Mouse (Mus musculus): ENCODE results near the gene Evi2b. TPM values are rescaled to one million over a fixed set of nuclear protein-coding genes. Genes with fewer than 3 reads are reported as not detected.
A peak's percentile ranks its signal among the peaks of the same experiment; 100 is the strongest.

Gene Evi2b
- polyA plus RNA-seq, 2 experiments: 7.8 to 8.4 TPM

- peaks cover 0 to 28% of the 10 kb centered on the region in 2 experiments; a peak in 2 of 4 replicates for H3K4me1 ChIP-seq (replicated peaks; ENCODE audit: control insufficient read depth in 2 of 2, insufficient read depth in 2 of 2, low read length in 1 of 2)
- H3K27ac ChIP-seq: no peak overlapping the region
- no peak overlapping the region for H3K9ac ChIP-seq (replicated peaks)
- no peak overlapping the region for H3K4me3 ChIP-seq (ENCODE audit: insufficient read depth in 1 of 2, low read depth in 2 of 2, low read length in 2 of 2)
- H3K4me2 ChIP-seq (ENCODE audit: low read depth): peak overlapping the region; percentile 45
- no peaks in the 10 kb centered on the region for H3K9me3 ChIP-seq (ENCODE audit: control insufficient read depth, low read length)
- 72% methylated on average over 1 of the region's 1 CpGs for WGBS (ENCODE audit: insufficient replicate concordance)
- no peak for ATAC-seq (ENCODE audit: insufficient read depth)
- no peaks in the 10 kb centered on the region for H3K27me3 ChIP-seq (ENCODE audit: control insufficient read depth, insufficient read depth, low read length)
- no peak for TF ChIP-seq CTCF (IDR thresholded peaks at IDR 0.05; ENCODE audit: low read depth)
- no peak for TF ChIP-seq EP300 (IDR thresholded peaks at IDR 0.05; ENCODE audit: low read depth)
- DNase-seq (ENCODE audit: low read depth in 3 of 3, low spot score in 3 of 3): no peak
- no peaks in the 10 kb centered on the region for H3K36me3 ChIP-seq (replicated peaks; ENCODE audit: control insufficient read depth, insufficient read depth, low read depth)
These were observed 681 bp upstream of the Evi2b start for GRCm38 (mm10) chr11:79524310-79524575.

GRCm38 (mm10) chr11:79522944-79523343 lies 618 bp downstream of the Evi2b start:
- H3K4me3 ChIP-seq (ENCODE audit: insufficient read depth in 1 of 2, low read depth in 2 of 2, low read length in 2 of 2): peak overlapping the region; percentile 3 to 9; a peak in 2 of 4 replicates
- WGBS (ENCODE audit: insufficient replicate concordance): 9% methylated on average over 1 of the region's 1 CpGs
- no peaks in the 10 kb centered on the region for H3K27me3 ChIP-seq (ENCODE audit: control insufficient read depth, insufficient read depth, low read length)

GRCm38 (mm10) chr11:79521930-79522329 lies 1.6 kb downstream of the Evi2b start:
- TF ChIP-seq EP300 (IDR thresholded peaks at IDR 0.05; ENCODE audit: low read depth) (no peak), CTCF (IDR thresholded peaks at IDR 0.05; ENCODE audit: low read depth) (no peak)
- Histone ChIP-seq H3K9me3 (ENCODE audit: control insufficient read depth, low read length) (no peaks in the 10 kb centered on the region), H3K9ac (replicated peaks) (no peak overlapping the region), H3K4me2 (ENCODE audit: low read depth) (no peak overlapping the region; the same call in 1 of the 2 replicates), H3K36me3 (replicated peaks; ENCODE audit: control insufficient read depth, insufficient read depth, low read depth) (no peaks in the 10 kb centered on the region), H3K27ac (no peak overlapping the region), H3K27me3 (ENCODE audit: control insufficient read depth, insufficient read depth, low read length) (no peaks in the 10 kb centered on the region), H3K4me1 (replicated peaks; ENCODE audit: control insufficient read depth in 2 of 2, insufficient read depth in 2 of 2, low read length in 1 of 2) (peaks cover 0 to 20% of the 10 kb centered on the region in 2 experiments; a peak in 2 of 4 replicates), H3K4me3 (ENCODE audit: insufficient read depth in 1 of 2, low read depth in 2 of 2, low read length in 2 of 2) (peak overlapping the region in 1 of 2 experiments; percentile 37; a peak in 1 of 4 replicates)
- no peak for ATAC-seq (ENCODE audit: insufficient read depth)
- DNase-seq (ENCODE audit: low read depth in 3 of 3, low spot score in 3 of 3): no peak

More at GRCm38 (mm10) chr11:79522944-79523343, 618 bp downstream of the Evi2b start:
- Histone ChIP-seq H3K9me3 (ENCODE audit: control insufficient read depth, low read length) (no peaks in the 10 kb centered on the region), H3K36me3 (replicated peaks; ENCODE audit: control insufficient read depth, insufficient read depth, low read depth) (no peaks in the 10 kb centered on the region), H3K27ac (no peak overlapping the region), H3K9ac (replicated peaks) (no peak overlapping the region), H3K4me2 (ENCODE audit: low read depth) (peak overlapping the region; percentile 32; the same call in 1 of the 2 replicates), H3K4me1 (replicated peaks; ENCODE audit: control insufficient read depth in 2 of 2, insufficient read depth in 2 of 2, low read length in 1 of 2) (peaks cover 0 to 28% of the 10 kb centered on the region in 2 experiments; a peak in 2 of 4 replicates)
- ATAC-seq (ENCODE audit: insufficient read depth): no peak
- TF ChIP-seq CTCF (IDR thresholded peaks at IDR 0.05; ENCODE audit: low read depth): no peak
- DNase-seq (ENCODE audit: low read depth in 3 of 3, low spot score in 3 of 3): no peak

GRCm38 (mm10) chr11:79520772-79521171 lies 2.8 kb downstream of the Evi2b start:
- Histone ChIP-seq H3K9ac (replicated peaks) (no peak overlapping the region), H3K4me2 (ENCODE audit: low read depth) (peak overlapping the region; percentile 18; the same call in 1 of the 2 replicates), H3K36me3 (replicated peaks; ENCODE audit: control insufficient read depth, insufficient read depth, low read depth) (no peaks in the 10 kb centered on the region), H3K27ac (no peak overlapping the region), H3K9me3 (ENCODE audit: control insufficient read depth, low read length) (no peaks in the 10 kb centered on the region), H3K27me3 (ENCODE audit: control insufficient read depth, insufficient read depth, low read length) (no peaks in the 10 kb centered on the region), H3K4me1 (replicated peaks; ENCODE audit: control insufficient read depth in 2 of 2, insufficient read depth in 2 of 2, low read length in 1 of 2) (peaks cover 0 to 19% of the 10 kb centered on the region in 2 experiments; a peak in 2 of 4 replicates), H3K4me3 (ENCODE audit: insufficient read depth in 1 of 2, low read depth in 2 of 2, low read length in 2 of 2) (no peak overlapping the region)
- DNase-seq (ENCODE audit: low read depth in 3 of 3, low spot score in 3 of 3) (no peak), ATAC-seq (ENCODE audit: insufficient read depth) (no peak)
- TF ChIP-seq EP300 (IDR thresholded peaks at IDR 0.05; ENCODE audit: low read depth): no peak
- TF ChIP-seq CTCF (IDR thresholded peaks at IDR 0.05; ENCODE audit: low read depth): no peak

GRCm38 (mm10) chr11:79519878-79520291 lies 3.7 kb downstream of the Evi2b start:
- H3K36me3 ChIP-seq (replicated peaks; ENCODE audit: control insufficient read depth, insufficient read depth, low read depth): no peaks in the 10 kb centered on the region
- ATAC-seq (ENCODE audit: insufficient read depth) (no peak), DNase-seq (ENCODE audit: low read depth in 3 of 3, low spot score in 3 of 3) (peak; percentile 23 to 41 (median 30))
- H3K9me3 ChIP-seq (ENCODE audit: control insufficient read depth, low read length): no peaks in the 10 kb centered on the region
- no peak overlapping the region; the same call in 1 of the 2 replicates for H3K4me2 ChIP-seq (ENCODE audit: low read depth)
- H3K4me1 ChIP-seq (replicated peaks; ENCODE audit: control insufficient read depth in 2 of 2, insufficient read depth in 2 of 2, low read length in 1 of 2): peaks cover 0 to 19% of the 10 kb centered on the region in 2 experiments; a peak in 2 of 4 replicates
- no peaks in the 10 kb centered on the region for H3K27me3 ChIP-seq (ENCODE audit: control insufficient read depth, insufficient read depth, low read length)
- no peak overlapping the region for H3K27ac ChIP-seq
- H3K9ac ChIP-seq (replicated peaks): no peak overlapping the region
- TF ChIP-seq EP300 (IDR thresholded peaks at IDR 0.05; ENCODE audit: low read depth): no peak
- TF ChIP-seq CTCF (IDR thresholded peaks at IDR 0.05; ENCODE audit: low read depth): no peak
- WGBS (ENCODE audit: insufficient replicate concordance): 13% methylated on average over 1 of the region's 1 CpGs
- no peak overlapping the region for H3K4me3 ChIP-seq (ENCODE audit: insufficient read depth in 1 of 2, low read depth in 2 of 2, low read length in 2 of 2)

Measured in liver, embryonic 14.5 days (tissue).